Mouse (Mus musculus) midbrain, embryonic 11.5 days (tissue): ENCODE results near the gene Tcf7l1. TPM values are rescaled to one million over a fixed set of nuclear protein-coding genes. Genes with fewer than 3 reads are reported as not detected.

Source experiments
- ATAC-seq: fragments of 200-750 bp; cut with Nextera tagmentation; 2 replicates; pipeline ENCODE4 v1.8.0; 2017; ENCODE audit warnings: moderate TSS enrichment, moderate library complexity; ENCODE audit not compliant: low FRiP score
- DNase-seq: peaks from one replicate; pipeline ENCODE4 v3.0.0; 2015; ENCODE audit warnings: low spot score; ENCODE audit errors: missing footprints
- H3K27ac ChIP-seq: fragments of 300-500 bp; sonication (generic); 2 replicates; pipeline ENCODE4 v1.5.1; 2014; ENCODE audit warnings: low read depth, low read length
- H3K27me3 ChIP-seq: fragments of 300-500 bp; sonication (generic); 2 replicates; pipeline ENCODE4 v1.6.1; 2014; ENCODE audit warnings: mild to moderate bottlenecking, low read length, moderate library complexity, mixed read lengths; ENCODE audit not compliant: control insufficient read depth, insufficient read depth
- H3K36me3 ChIP-seq: fragments of 300-500 bp; sonication (generic); 2 replicates; pipeline ENCODE4 v1.6.1; 2014; ENCODE audit warnings: mild to moderate bottlenecking, low read length, moderate library complexity, mixed read lengths; ENCODE audit not compliant: control insufficient read depth, insufficient read depth
- H3K4me1 ChIP-seq: fragments of 300-500 bp; sonication (generic); 2 replicates; pipeline ENCODE4 v1.6.1; 2014; ENCODE audit warnings: low read length; ENCODE audit not compliant: control insufficient read depth, insufficient read depth
- H3K4me2 ChIP-seq: fragments of 300-500 bp; sonication (generic); 2 replicates; pipeline ENCODE4 v1.6.1; 2014; ENCODE audit warnings: mild to moderate bottlenecking, moderate library complexity
- H3K4me3 ChIP-seq: fragments of 300-500 bp; sonication (generic); 2 replicates; pipeline ENCODE4 v1.5.1; 2014; ENCODE audit warnings: low read depth, low read length
- H3K9ac ChIP-seq: fragments of 300-500 bp; sonication (generic); 2 replicates; pipeline ENCODE4 v1.6.1; 2014; ENCODE audit warnings: low read length
- H3K9me3 ChIP-seq: fragments of 300-500 bp; sonication (generic); 2 replicates; pipeline ENCODE4 v1.6.1; 2016; ENCODE audit warnings: low read length; ENCODE audit not compliant: control insufficient read depth
- WGBS: fragments of 180-500 bp; shearing (Covaris S2); extraction: QIAGEN DNeasy Blood & Tissue Kit; methylation state at CpG from one replicate; pipeline ENCODE4 v1.1.7; 2014; 5-methylcytosine and 5-hydroxymethylcytosine counted together
- polyA plus RNA-seq: library from polyadenylated mRNA; unstranded; fragments of >200 nt; fragmentation: Nextera tagmentation; extraction: Ambion mirVana; gene quantifications from 2 replicates; pipeline ENCODE4 v1.2.1, GENCODE M21; 2014

Tcf7l1 gene
- polyA plus RNA-seq, 1 experiment from 2014 or later, result 19.8 TPM

GRCm38 (mm10) chr6:72774275-72774674 lies 14.8 kb downstream of the Tcf7l1 start:
- Histone ChIP-seq H3K4me1 (no peaks in the 10 kb centered on the region), H3K9ac (no peak overlapping the region), H3K27me3 (no peaks in the 10 kb centered on the region), H3K4me3 (no peak overlapping the region), H3K36me3 (no peaks in the 10 kb centered on the region), H3K4me2 (no peak overlapping the region), H3K27ac (no peak overlapping the region), H3K9me3 (no peaks in the 10 kb centered on the region)
- DNase-seq (no peak), ATAC-seq (no peak)
- WGBS, result 49% methylated on average over 3 of the region's 3 CpGs

GRCm38 (mm10) chr6:72769915-72770776 lies 18.9 kb downstream of the Tcf7l1 start:
- H3K4me1 ChIP-seq, result no peaks in the 10 kb centered on the region
- no peak overlapping the region for H3K9ac ChIP-seq
- H3K9me3 ChIP-seq, result no peaks in the 10 kb centered on the region
- WGBS, result 78% methylated on average over 14 of the region's 14 CpGs
- no peak overlapping the region for H3K4me2 ChIP-seq
- H3K36me3 ChIP-seq, result no peaks in the 10 kb centered on the region
- ATAC-seq (no peak), DNase-seq (no peak)
- H3K4me3 ChIP-seq, result no peak overlapping the region
- no peak overlapping the region; the same call in 1 of the 2 replicates for H3K27ac ChIP-seq
- H3K27me3 ChIP-seq, result no peaks in the 10 kb centered on the region

GRCm38 (mm10) chr6:72769343-72769742 lies 19.7 kb downstream of the Tcf7l1 start:
- Histone ChIP-seq H3K9me3 (no peaks in the 10 kb centered on the region), H3K27me3 (no peaks in the 10 kb centered on the region), H3K4me3 (no peak overlapping the region), H3K4me1 (no peaks in the 10 kb centered on the region), H3K27ac (no peak overlapping the region), H3K4me2 (no peak overlapping the region), H3K9ac (no peak overlapping the region), H3K36me3 (no peaks in the 10 kb centered on the region)
- 92% methylated on average over 13 of the region's 13 CpGs for WGBS
- ATAC-seq, result no peak
- no peak for DNase-seq

- no peak for DNase-seq
- H3K9ac ChIP-seq, result no peak overlapping the region
- no peaks in the 10 kb centered on the region for H3K27me3 ChIP-seq
- WGBS, result 89% methylated on average over 9 of the region's 9 CpGs
- no peaks in the 10 kb centered on the region for H3K9me3 ChIP-seq
- no peak overlapping the region for H3K4me2 ChIP-seq
- H3K4me3 ChIP-seq, result no peak overlapping the region
- no peak for ATAC-seq
- H3K4me1 ChIP-seq, result no peaks in the 10 kb centered on the region
- no peak overlapping the region for H3K27ac ChIP-seq
- H3K36me3 ChIP-seq, result no peaks in the 10 kb centered on the region
These were observed 20.2 kb downstream of the Tcf7l1 start for GRCm38 (mm10) chr6:72768804-72769203.

- Histone ChIP-seq H3K36me3 (no peaks in the 10 kb centered on the region), H3K27me3 (no peaks in the 10 kb centered on the region), H3K4me2 (no peak overlapping the region), H3K9me3 (no peaks in the 10 kb centered on the region), H3K27ac (no peak overlapping the region), H3K4me1 (no peaks in the 10 kb centered on the region), H3K9ac (no peak overlapping the region), H3K4me3 (no peak overlapping the region)
- WGBS, result 93% methylated on average over 9 of the region's 9 CpGs
- DNase-seq, result no peak
- no peak for ATAC-seq
These were observed 21.0 kb downstream of the Tcf7l1 start for GRCm38 (mm10) chr6:72768097-72768496.

- no peak for ATAC-seq
- 66% methylated on average over 11 of the region's 11 CpGs for WGBS
- H3K4me3 ChIP-seq, result no peak overlapping the region
These were observed 25.4 kb downstream of the Tcf7l1 start for GRCm38 (mm10) chr6:72763616-72764015.

GRCm38 (mm10) chr6:72761645-72762044 lies 27.4 kb downstream of the Tcf7l1 start:
- Histone ChIP-seq H3K27ac (no peak overlapping the region), H3K4me1 (peaks cover 19% of the 10 kb centered on the region), H3K4me3 (no peak overlapping the region), H3K9ac (no peak overlapping the region), H3K27me3 (no peaks in the 10 kb centered on the region), H3K36me3 (no peaks in the 10 kb centered on the region), H3K9me3 (no peaks in the 10 kb centered on the region), H3K4me2 (no peak overlapping the region)
- WGBS, result 31% methylated on average over 7 of the region's 7 CpGs
- DNase-seq (no peak), ATAC-seq (no peak)

More at GRCm38 (mm10) chr6:72763616-72764015, 25.4 kb downstream of the Tcf7l1 start:
- Histone ChIP-seq H3K4me2 (no peak overlapping the region), H3K9ac (no peak overlapping the region), H3K9me3 (no peaks in the 10 kb centered on the region), H3K27ac (no peak overlapping the region), H3K27me3 (no peaks in the 10 kb centered on the region), H3K4me1 (peaks cover 15% of the 10 kb centered on the region), H3K36me3 (no peaks in the 10 kb centered on the region)
- no peak for DNase-seq

- Histone ChIP-seq H3K9me3 (no peaks in the 10 kb centered on the region), H3K4me3 (no peak overlapping the region), H3K36me3 (no peaks in the 10 kb centered on the region), H3K9ac (no peak overlapping the region), H3K4me1 (peaks cover 19% of the 10 kb centered on the region), H3K27ac (no peak overlapping the region), H3K27me3 (no peaks in the 10 kb centered on the region), H3K4me2 (no peak overlapping the region)
- 38% methylated on average over 10 of the region's 10 CpGs for WGBS
- peak; percentile 47; the same call in 1 of the 2 replicates for ATAC-seq
- no peak for DNase-seq
These were observed 30.6 kb downstream of the Tcf7l1 start for GRCm38 (mm10) chr6:72758239-72759017.
